Mouse (Mus musculus): ENCODE measurements at regions not wholly inside any gene's neighbourhood (a gene's known extent, or its start where the extent isn't known, plus 50 kb on each side); places are given as distances from the start of the nearest gene placed in this dataset.

DNA sequence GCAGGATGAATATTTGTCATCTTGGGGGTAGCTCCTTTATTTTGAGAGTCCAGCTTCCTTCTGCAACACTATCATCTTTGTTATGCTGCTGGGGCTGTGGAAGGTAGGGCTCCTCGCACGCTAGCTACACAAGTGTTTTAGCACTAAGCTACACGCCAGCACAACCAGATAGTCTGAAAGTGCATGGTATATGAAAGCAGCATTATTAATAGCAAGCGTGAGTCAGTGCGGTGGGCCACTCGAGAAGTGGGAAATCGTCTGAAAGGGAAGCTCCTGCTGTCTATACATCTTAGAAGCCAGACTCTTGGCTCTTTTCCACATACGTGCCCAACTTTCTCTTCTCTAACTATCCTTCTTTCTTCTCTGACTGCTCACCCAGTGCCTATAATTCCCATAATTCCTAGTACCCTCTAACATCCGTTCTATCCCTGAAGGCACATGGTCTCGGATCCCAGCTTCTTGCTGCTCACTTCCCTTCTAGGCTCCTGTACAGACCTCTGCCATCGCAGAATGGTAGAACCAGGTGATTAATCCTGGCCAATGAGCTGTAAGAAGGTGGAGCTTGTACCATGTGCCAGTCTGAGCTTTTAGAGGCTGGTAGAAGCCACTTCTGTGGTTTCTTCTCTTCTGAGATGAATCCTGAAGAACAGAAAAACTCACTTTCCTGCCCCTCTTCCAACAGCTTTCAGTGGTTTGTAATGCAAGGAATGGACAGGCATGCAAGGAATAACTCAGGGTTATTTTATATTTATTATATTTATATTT is 55.5 kb downstream of the E030025P04Rik start:
- no peak for DNase-seq (ENCODE audit: low spot score)

DNA sequence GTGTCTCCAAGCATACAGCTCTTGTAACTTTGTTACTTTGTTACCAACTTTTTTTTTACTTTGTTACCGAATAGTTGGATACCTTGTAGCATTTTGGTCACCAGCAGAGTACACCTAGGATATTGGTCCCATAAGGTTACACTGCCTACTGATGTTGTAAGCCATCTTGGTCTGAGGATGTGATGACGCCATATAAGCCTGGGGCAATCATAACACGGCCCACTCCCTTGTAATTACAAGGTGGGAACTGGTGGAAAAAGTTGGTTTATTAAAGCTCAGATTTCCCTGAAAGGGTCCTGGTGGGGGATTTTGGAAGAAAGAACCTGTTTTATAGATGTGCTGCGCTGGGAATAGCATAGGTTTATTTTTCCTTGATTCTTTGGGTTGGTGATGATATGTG is 62.2 kb downstream of the E030025P04Rik start:
- no peak for DNase-seq (ENCODE audit: low spot score)

DNA sequence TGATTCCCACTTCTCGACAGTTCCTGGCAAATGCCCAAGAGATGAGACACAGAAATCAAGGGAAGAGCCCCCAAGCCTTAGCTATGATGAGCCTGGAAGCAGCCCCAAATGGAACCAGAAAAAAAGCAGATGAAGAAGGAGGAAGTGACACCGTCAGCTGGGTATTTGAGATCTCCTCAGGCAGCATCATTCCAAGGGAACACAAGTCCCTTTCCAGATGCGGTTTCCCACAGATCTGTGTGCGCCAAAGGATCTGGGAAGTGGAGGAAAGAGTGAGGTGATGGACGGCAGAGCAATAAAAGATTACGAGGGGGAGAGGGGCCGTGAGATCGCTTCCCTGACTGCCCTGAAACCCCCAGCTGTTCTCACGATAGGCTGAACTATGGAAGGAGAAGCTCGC is 62.7 kb downstream of the E030025P04Rik start:
- DNase-seq (ENCODE audit: low spot score) = no peak

DNA sequence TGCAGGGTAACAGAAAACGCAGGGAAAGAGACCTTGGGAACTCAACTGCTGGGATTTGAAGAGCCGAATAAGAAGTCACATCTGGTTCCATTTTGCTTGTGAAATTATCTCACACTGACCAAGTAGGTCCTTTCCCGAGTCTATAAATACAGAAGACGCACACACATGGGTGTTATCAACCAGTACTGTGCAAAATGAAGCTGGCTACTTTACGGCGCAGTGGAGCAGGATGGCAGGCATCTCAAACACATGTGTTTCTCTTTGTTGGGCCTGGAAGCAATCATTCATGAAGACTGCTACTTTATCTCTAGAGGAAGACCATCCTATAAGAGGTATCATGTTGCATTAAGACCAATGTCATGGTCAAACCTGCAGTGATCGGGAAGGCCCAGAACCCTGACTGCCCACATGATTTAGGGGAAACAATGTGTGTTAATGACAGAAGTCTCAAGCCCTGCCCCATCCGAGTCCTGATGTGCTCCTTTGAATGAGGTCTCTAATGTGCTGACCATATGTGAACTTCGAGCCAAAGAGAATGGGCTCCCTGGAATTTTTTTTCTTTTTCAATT is 63.2 kb downstream of the E030025P04Rik start:
- no peak for DNase-seq (ENCODE audit: low spot score)

DNA sequence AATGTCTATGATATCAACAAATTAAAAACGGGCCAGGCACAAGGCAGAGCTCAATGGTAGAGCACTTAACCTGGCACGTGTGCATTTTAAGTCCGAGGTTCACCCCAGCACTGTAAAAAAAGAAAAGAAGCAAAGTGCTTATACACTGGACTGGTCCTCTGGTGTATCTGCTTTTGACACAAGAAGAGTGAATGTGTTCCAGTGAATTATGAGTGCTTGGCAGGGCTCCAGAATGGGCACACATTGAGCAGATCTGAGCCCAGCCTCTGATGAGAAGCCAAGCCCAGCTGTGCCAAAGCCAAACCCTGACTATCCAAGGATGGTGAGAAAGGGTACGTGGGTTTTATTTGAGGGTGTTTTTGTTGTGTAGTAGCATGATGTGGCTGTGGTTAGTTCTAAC is 64.7 kb downstream of the E030025P04Rik start:
- no peak for DNase-seq (ENCODE audit: low spot score)

DNA sequence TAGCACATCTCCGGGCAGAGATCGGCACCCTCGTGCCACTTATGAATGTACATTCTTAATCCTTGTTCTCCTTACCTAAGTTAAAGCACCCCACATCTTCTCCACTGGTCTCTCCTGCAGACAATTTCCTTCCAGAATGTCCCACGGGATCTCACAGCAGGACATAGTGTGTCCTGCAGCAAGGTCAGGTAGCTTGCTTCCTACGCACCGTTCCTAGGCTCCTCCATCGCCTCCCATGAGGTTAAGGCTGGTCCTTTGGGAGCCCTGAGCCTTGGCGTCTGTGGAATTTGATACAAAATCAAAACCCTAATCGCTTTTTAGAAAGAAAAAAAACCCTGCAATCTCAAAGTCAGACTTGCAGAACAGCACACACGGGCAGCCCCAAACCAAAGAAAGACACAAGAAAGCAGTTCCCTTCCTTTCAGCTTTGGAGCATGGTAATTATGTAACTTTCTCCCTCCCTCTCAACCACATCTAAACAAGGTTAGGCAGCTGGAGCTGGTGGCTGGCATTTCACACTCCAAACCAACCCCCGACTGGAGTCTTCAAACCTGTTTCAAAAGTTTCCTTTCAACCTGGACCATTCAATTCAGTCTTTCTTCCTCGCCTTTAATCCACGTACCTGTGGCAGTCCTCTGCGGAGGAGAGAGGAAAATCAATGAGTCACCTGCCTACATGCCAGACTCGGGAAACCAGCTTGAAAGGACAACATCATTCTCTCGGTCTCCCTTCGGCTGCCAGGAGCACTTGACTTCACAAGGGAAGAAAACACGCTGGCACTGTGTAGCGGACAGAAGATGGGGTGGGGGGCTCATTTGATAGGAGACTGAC is 67.4 kb downstream of the E030025P04Rik start:
- DNase-seq (ENCODE audit: low spot score) = no peak

DNA sequence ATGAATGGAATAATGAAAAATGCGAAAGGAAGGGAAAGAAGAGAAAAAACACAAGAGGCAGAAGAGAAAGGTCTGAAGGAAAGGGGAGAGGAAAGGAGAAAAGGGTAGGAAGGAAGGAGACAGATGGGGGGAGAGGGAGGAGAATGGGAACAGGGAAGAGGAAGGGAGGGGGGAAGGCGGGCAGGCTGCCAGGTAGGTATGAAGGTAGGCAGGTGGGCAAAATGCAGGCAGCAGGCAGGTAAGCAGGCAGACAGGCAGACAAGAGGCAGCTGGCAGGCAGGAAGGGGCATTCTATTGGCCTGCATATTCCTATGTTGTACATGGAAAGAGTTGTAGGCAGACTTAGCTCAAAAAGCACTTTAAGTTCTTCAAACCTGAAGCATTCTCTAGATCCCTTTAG is 72.8 kb downstream of the E030025P04Rik start:
- DNase-seq (ENCODE audit: low spot score) = no peak

DNA sequence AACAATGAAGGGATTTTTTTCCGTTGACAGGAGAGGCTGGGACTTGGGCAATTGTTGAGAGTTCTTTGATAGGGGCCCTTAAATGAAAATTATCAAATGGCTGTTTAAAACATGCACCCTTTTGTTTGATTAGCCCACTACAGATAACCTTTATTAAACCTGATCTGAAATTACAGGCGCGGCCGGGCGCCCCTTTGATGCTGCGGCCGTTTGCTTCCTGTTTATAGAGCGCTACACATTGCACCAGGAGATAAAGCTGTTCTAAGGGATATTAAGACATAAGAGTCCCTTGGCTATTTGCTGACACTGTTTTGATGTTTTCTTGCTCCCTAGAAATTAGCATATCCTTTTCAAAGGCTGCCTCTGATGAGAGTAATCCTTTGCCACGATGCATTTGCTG is 73.8 kb downstream of the E030025P04Rik start:
- DNase-seq (ENCODE audit: low spot score) = no peak

DNA sequence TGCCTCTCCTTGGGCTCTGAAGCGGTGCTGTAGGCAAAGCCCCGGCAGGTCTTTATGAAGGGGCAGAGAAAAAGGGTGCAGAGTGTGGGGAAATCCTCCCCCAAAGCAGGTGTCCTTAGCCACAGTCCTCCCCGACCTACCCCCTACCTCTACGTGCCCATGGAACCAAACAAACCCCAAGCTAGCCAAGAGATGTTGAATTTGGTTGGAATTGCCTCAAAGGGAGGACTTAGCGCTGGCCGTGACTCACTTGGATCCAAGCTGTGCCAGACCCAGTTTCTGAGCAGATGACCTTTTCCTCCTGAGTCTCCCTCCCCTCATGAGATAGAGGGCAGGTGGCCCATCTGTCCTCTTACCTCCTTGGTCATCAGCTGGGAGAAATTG is 74.9 kb downstream of the E030025P04Rik start:
- DNase-seq (ENCODE audit: low spot score) = no peak

DNA sequence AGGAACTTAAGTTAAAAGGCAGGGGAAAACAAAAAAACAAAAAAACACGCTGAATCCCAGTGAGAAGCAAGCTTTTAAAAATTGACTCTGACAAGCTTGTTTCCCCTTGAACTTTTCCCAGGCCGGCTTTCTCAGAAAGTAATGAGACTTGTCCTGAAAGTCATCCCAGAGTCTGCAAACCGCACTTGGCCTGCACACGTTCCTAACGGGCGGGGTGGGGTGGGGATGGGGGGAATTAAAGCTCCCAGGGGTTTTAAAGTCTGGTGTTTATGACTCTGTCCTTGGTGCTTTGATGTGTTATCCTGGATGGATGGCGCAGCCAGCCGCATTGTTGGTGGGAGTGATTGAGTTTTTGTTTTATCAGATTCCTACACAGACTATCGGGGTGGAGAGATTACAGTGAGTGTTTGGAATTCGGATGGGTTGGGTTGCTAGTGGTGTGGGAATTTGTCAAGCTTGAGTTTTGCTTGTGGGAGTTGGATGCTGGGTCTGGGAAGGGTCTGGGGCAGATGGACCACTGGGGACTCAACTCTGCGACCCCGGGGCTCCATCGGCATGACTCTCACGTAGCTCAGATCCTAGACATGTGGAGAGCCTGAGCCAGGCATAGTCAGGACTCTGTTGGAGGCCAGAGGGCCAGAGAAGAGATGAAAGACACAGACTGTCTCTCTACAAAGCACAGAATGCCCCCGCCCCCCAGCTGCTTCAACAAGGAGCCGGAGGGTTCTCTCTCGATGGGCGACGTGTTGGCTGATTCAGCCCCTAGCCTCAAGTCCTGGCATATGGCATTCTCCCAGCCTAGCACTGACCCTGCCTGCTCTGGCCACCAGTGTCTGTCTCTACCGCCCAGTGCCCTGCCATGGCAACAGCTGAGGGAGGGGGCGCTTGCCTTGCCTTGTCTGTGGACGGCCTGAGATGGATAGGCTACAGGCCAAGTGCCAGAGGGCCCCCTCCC is 75.5 kb downstream of the E030025P04Rik start:
- peak; percentile 55 for DNase-seq (ENCODE audit: low spot score)

DNA sequence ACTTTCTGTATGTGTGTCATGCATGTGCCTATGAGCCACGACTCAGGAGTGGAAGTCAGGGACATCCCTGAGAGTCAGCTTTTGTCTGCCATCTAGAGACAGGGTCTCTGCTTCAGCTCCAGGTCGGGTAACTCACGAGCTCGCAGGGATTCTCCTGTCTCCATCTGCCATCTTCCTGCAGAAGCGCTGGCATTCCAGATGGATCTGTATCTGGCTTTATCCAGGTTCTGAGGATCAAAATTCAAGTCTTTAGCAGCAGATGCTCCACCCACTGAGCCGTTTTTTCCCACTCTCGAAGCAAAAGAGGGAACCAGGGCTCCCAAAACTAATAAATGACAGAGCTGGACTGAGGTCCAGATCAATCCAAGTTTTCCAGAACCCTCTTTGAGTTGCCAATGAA is 76.4 kb downstream of the E030025P04Rik start:
- DNase-seq (ENCODE audit: low spot score) = no peak

DNA sequence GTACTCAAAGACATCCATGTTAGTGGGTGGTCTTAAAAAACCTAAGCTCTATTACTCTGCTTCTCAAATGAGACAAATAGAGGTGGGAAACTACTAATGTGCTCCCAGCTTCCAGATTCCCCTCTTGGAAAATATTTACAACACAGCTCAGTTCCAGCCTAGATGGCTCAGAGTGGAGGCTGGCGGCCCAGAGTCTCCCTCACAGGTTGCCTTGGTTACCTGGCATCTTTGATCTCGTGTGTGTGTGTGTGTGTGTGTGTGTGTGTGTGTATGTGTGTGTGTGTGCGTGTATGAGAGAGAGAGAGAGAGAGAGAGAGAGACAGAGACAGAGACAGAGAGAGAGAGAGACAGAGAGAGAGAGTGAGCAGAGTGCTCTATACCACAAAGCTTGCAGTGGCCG is 82.2 kb downstream of the E030025P04Rik start:
- DNase-seq (ENCODE audit: low spot score) = no peak

DNA sequence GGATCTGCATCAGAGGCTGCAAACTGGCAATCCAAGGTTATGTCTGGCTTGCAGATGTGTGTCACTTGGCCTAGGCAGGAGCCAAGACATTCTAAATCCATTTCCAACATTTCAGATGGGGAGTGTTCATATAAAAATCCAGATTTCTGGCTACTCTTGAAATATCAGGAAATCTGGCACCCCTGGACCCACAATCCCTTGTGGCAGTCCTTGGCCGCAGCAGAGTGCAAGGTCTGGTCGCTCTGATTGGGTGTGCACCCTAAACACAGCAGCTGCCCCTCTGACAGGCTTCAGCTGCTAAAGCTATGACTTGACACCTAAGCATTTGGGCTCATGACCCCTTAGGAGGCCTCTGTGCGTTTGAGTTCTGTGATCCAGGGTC is 83.7 kb downstream of the E030025P04Rik start:
- DNase-seq (ENCODE audit: low spot score) = no peak

DNA sequence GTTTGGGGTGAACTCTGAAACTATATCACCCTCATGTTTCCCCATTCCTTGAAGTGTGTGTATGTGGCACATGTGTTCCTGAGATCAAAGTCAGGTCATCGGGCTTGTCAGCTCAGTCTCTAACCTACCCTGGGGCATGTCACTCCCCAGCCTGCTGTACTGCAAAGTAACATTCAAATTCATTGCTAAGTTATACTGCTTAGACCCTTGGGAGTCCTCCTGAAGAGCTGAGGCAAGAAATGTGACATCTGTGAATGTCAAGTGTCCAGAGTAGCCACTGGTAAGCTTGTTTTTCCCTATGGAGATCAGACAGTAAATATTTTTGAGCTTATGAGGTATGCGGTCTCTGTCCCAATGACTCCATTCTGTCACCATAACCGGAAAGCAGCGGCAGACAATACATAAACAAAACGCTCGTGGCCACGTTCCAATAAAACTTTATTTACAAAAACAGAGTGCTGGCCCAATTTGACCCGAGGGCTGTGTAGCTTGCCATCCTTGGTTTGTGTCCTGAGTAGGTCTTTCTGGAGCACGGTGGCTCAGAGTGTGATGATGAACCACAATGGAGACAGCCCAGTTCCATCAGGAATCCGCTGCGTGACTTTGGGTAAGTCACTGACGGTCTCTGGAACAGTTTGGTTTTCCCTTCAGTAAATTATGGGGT is 84.2 kb downstream of the E030025P04Rik start:
- no peak for DNase-seq (ENCODE audit: low spot score)

DNA sequence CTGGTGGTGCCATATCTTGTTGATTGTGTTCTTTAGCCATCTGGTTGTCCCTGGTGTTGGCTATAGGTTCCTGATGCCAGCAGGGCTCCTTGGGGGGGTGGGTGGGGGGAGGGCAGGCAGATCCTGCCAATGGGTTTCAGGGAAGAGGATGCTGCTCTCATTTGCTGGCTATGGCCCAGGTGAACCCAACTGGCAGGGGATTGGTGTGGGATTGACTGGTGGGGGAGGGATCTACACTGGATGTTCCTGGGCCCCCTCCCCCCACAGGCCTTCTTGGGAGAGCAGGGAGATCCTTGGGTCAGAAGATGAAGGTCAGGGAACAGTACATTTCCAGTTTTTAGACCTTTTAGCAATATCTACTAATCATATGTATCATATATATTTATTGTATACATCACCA is 86.1 kb downstream of the E030025P04Rik start:
- no peak for DNase-seq (ENCODE audit: low spot score)

DNA sequence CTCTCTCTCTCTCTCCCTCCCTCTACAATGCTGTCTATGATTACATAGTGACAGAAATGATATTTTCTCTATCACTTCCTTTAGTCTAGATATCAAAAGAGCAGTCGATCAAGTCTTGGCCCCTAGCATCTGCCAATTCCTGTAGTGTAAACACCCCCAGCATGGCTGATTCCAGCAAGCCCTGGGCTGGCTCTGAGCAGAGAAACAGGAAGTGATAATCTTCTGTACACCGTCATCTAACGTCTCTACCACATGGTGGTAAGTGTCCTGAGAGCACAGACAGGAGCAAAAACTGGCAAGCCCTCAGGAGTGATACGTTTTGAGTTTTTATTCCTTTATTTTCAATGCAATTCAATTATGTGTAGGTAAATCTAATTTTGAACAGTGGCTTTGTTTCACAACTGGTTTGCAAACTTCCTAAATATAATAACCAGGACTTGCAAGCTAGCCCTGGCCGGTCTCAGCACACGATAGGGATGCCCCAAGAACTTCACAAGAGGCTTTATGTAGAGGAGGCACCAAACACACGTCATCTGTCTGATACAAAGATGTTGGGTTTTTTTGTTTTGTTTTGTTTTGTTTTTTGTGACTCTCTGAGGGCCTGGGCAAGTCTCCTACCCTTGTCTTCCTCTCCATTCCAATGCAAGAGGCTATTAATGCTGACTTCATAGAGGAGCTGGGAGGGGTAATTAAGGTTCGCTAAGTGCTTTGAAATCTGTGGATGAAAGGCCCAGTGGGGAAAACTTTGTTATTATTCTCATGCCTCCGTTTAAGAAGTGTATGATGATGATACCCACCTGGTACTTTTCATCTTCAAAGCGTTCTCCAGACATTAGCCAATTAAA is 95.7 kb downstream of the E030025P04Rik start:
- no peak for DNase-seq (ENCODE audit: low spot score)

DNA sequence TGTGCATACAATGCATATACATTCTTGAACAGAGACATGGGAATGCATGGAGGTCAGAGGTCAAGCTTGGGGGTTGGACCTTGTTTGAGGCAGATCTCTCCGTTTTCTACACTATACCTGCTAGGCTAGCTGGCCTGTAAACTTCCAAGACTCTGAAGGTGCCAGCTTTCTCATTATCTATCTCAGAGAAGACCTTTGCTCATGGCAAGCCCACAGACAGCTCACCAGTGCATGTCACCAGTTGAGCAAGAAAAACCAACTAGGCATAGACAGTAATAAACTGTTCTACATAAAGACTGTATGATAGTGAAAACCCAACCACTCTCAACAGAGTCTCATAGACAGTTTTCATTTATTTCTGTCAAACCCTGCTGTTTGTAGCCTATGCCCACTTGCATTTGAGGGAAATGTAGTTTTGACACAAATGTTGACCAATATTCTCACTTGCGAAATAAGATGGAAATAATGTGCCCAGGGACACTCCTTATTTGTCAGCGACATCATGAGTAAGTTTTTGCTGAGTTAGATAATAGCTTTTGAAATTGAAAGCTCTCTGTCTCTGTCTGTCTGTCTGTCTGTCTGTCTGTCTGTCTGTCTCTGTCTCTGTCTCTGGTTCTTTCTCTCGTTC is 96.6 kb downstream of the E030025P04Rik start:
- DNase-seq (ENCODE audit: low spot score) = no peak

DNA sequence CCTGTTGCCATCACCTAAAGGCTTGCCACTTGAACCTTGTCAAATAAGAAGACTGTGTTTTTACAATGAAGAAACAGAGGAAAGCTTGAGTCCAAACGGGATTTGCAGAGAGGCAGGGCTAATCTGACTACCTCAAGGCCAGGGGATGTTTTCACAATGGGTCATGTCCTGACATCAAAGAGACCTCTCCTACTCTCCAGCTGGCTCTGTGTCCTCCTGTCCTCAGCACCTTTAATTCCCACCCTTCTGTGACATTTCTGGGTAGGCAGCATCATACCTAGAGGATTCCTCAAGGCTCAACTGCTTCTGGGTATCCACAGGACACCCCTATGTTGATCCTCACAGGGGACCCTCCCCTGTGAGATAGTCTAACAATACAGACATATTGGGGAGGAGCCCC is 97.7 kb downstream of the E030025P04Rik start:
- DNase-seq (ENCODE audit: low spot score) = no peak

DNA sequence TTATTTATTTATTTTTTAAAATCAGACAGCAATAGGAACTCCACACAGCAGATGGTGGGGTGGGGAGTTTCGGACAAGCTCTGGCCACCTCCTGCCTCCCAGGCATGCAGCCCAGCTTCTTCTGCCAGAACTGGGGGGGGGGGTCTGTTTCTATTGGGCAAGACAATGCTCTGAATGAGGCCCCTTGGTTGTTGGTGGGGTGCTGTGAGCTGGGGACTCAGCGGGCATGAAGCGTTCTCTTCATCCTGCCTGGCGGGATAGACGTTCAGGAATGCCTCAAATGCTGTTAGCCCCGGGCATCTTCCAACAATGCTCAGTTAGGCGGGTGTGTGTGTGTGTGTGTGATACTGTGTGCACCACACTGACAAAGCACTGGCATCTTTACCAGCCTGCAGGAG is 103.7 kb downstream of the E030025P04Rik start:
- DNase-seq (ENCODE audit: low spot score) = no peak

Measured in ovary, adult 18-20 months (tissue).